Mouse (Mus musculus) mouse embryonic stem cell (cell line): ENCODE measurements around the gene Zscan4b.
"Not testable (repeated sequence)": the region's sequence is repeated elsewhere in the genome, so short reads cannot be mapped to it uniquely, and the experiment has no call there.

ENCODE experiments used
- in situ Hi-C, 2 experiments: fragments of 300-500 bp; cut with MboI; formaldehyde crosslinking; loops; 1 replicate in 1 of 2; 3 replicates in 1 of 2; pipeline ENCODE4 v1.14.3; 2019 to 2020; ENCODE audit warnings: low sequenced_read_pairs in 2 of 2, low pct_unique_long_range_greater_than_20kb in 1 of 2, mixed read lengths in 1 of 2; ENCODE audit not compliant: unreplicated experiment in 1 of 2

Gene Zscan4b

GRCm38 (mm10) chr7:10904950-10905349 is at the start of gene Zscan4b:
TSS of gene Zscan4b (minus strand) at chr7:10905050.
- in situ Hi-C loops, result not testable (repeated sequence)
